Mouse (Mus musculus): ENCODE data around the gene Cdkn3.
"Not testable (repeated sequence)": the region's sequence is repeated elsewhere in the genome, so short reads cannot be mapped to it uniquely, and the experiment has no call there.

GRCm38 (mm10) chr14:46754371-46754770 lies 6.0 kb upstream of the Cdkn3 start:
- TF ChIP-seq EP300, CTCF (IDR thresholded peaks at IDR 0.05; ENCODE audit: low read depth): not testable (repeated sequence)
